Mouse (Mus musculus): Measurements from ENCODE around the gene Wdr24.

Wdr24 gene

DNA sequence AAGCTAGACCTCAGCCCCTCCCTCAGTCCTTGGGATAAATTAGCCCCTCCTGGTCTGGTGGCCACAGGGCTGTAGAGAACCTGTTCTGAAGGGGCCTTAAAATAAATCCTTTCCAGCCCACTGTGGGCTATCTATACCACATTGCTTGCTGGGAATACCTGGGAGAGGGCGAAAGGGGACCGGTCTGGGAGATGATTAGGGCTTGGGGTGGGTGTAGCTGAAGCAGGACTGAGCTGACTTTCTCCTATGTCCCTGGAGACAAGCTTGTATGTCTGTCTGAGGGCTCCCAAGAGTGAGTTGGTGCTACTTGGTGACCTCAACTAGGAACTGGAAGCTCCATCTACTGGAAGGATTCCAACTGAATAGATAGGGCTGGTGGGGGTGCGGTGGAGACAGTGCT lies 53.6 kb downstream of the Wdr24 start:
- no peak for DNase-seq (ENCODE audit: low read depth, low spot score)

DNA sequence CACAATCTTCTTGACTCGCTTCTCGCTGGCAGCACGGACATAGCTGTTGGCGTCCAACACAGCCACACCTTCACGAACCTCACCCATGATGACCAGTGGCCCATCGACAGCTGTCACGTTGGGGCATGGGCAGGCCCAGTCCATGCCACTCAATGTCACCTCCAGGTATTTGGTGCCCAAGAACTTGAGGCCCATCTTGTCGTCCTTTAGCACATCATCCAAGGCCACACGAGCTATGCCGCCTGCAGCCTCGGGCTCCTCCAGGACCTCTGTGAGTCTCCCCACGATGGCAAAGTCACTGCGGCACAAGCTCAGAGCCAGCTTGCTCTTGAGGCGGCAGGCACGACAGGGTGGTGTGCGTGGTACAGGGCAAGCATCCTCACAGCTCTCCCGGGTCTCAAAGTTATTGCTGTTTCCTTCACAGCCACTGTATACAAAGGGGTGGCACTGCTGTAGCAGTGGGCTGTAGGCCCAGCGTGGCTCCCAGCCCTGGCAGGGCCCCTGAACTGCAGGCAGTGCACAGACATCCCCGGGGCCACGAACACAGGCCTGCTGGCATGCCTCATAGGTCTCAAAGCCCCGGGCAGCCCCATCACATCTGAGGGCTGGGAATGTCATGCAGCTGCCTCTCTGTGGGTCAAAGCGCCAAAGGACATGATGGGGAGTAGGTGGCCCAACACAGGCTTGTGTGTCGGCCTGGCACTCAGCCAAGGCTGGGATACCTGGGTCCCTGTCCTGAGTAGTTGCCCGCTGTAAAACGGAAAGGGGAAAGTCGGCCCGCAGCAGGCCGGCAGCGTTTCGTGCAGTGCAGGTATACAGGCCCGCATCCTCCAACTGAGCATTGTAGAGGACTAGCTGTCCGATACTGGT lies 54.5 kb downstream of the Wdr24 start:
- no peak for DNase-seq (ENCODE audit: low read depth, low spot score)

Measured in retina, adult 2 months (tissue).